Mouse (Mus musculus) hindbrain, embryonic 15.5 days (tissue): ENCODE data around the gene BC005624. TPM values are rescaled to one million over a fixed set of nuclear protein-coding genes. Genes with fewer than 3 reads are reported as not detected.

Experiments
- ATAC-seq: fragments of 200-750 bp; cut with Nextera tagmentation; 2 replicates; pipeline ENCODE4 v1.8.0; 2017; ENCODE audit warnings: low read depth, moderate number of reproducible peaks, moderate TSS enrichment; ENCODE audit not compliant: low FRiP score
- H3K27ac ChIP-seq: fragments of 300-500 bp; sonication (generic); replicated peaks from 2 replicates; pipeline ENCODE4 v1.5.1; 2015; ENCODE audit warnings: mild to moderate bottlenecking, inconsistent platforms
- H3K27me3 ChIP-seq: fragments of 300-500 bp; sonication (generic); 2 replicates; pipeline ENCODE4 v1.6.1; 2015; ENCODE audit warnings: control low read depth, inconsistent platforms
- H3K36me3 ChIP-seq: fragments of 300-500 bp; sonication (generic); 2 replicates; pipeline ENCODE4 v1.6.1; 2015; ENCODE audit warnings: control low read depth, inconsistent platforms
- H3K4me1 ChIP-seq: fragments of 300-500 bp; sonication (generic); replicated peaks from 2 replicates; pipeline ENCODE4 v1.6.1; 2015; ENCODE audit warnings: control low read depth, inconsistent platforms
- H3K4me2 ChIP-seq: fragments of 300-500 bp; sonication (generic); 2 replicates; pipeline ENCODE4 v1.6.1; 2015; ENCODE audit warnings: moderate library complexity, mild to moderate bottlenecking, inconsistent platforms
- H3K4me3 ChIP-seq: fragments of 300-500 bp; sonication (generic); 2 replicates; pipeline ENCODE4 v1.5.1; 2015; ENCODE audit warnings: mild to moderate bottlenecking, inconsistent platforms
- H3K9ac ChIP-seq: fragments of 300-500 bp; sonication (generic); 2 replicates; pipeline ENCODE4 v1.6.1; 2015; ENCODE audit warnings: inconsistent platforms
- H3K9me3 ChIP-seq: fragments of 300-500 bp; sonication (generic); 2 replicates; pipeline ENCODE4 v1.6.1; 2016; ENCODE audit warnings: control low read depth, inconsistent platforms
- WGBS: fragments of 180-500 bp; shearing (Covaris S2); methylation state at CpG from one replicate; pipeline ENCODE4 v1.1.7; 2015; 5-methylcytosine and 5-hydroxymethylcytosine counted together
- polyA plus RNA-seq: library from polyadenylated mRNA; unstranded; fragments of >200 nt; fragmentation: Nextera tagmentation; extraction: Ambion mirVana; gene quantifications from 2 replicates; pipeline ENCODE4 v1.2.1, GENCODE M21; 2015

Gene BC005624
- polyA plus RNA-seq, 1 experiment from 2014 or later, result 93.8 TPM

DNA sequence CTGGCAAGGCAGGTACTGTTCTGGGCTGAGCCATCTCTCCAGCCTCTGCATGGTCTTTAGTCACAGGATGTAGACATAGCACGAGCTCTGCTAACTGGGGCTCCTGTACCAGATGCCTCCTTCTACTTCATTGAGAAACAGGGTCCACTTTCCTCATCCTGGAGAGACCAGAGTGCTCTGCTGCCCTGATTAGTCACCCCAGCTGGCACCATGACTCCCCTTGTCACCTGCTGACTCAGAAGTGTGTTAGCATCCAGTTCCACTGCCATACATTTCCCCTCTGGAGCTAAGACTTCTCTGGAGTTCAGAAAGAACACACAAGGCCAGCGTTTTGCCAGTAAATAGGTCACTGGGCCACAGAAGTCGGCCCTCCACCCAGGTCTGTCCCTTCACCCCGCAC, 56.8 kb downstream of the BC005624 start:
- WGBS, result 87% methylated on average over 4 of the region's 4 CpGs
- H3K4me2 ChIP-seq, result no peak overlapping the region
- H3K4me3 ChIP-seq, result no peak overlapping the region
- no peak for ATAC-seq
- no peaks in the 10 kb centered on the region for H3K36me3 ChIP-seq
- no peaks in the 10 kb centered on the region for H3K9me3 ChIP-seq
- H3K27ac ChIP-seq, result no peak overlapping the region
- H3K4me1 ChIP-seq, result peaks cover 23% of the 10 kb centered on the region
- H3K9ac ChIP-seq, result no peak overlapping the region
- H3K27me3 ChIP-seq, result no peaks in the 10 kb centered on the region

- no peak overlapping the region for H3K9ac ChIP-seq
- no peak overlapping the region for H3K4me3 ChIP-seq
- ATAC-seq, result no peak
- H3K27me3 ChIP-seq, result no peaks in the 10 kb centered on the region
- no peaks in the 10 kb centered on the region for H3K36me3 ChIP-seq
- 77% methylated on average over 3 of the region's 3 CpGs for WGBS
- H3K27ac ChIP-seq, result no peak overlapping the region
- H3K9me3 ChIP-seq, result no peaks in the 10 kb centered on the region
- no peak overlapping the region for H3K4me2 ChIP-seq
- 0 out of 2 replicates have a peak, but pooled peaks cover 6% of the 10 kb centered on the region for H3K4me1 ChIP-seq
These were observed 58.9 kb downstream of the BC005624 start for GRCm38 (mm10) chr2:30923099-30923498.

Other genes starting within 250 kb of the BC005624 start
- 1.3 and 1.8 TPM in 2 replicates for gene 1700001O22Rik, start 178.5 kb downstream of the BC005624 start, polyA plus RNA-seq
- gene Ntmt1, start 174.4 kb downstream of the BC005624 start, polyA plus RNA-seq, result 99.8 and 110 TPM in 2 replicates
- gene Asb6, start 151.9 kb downstream of the BC005624 start, polyA plus RNA-seq, result 43.3 and 44.5 TPM in 2 replicates
- 1.9 and 2.4 TPM in 2 replicates for gene Prrx2, start 147.2 kb downstream of the BC005624 start, polyA plus RNA-seq
- gene Ptges, start 52.3 kb downstream of the BC005624 start, polyA plus RNA-seq, result 5.4 and 5.6 TPM in 2 replicates
- 18.8 and 19.6 TPM in 2 replicates for gene Tor1b, start 29.2 kb downstream of the BC005624 start, polyA plus RNA-seq
- gene Tor1a, start 14.3 kb downstream of the BC005624 start, polyA plus RNA-seq, result 90.0 and 91.0 TPM in 2 replicates
- 43.2 and 50.5 TPM in 2 replicates for gene Usp20, start 78 bp upstream of the BC005624 start, polyA plus RNA-seq
- 32.5 and 33.0 TPM in 2 replicates for gene Fnbp1, start 159.8 kb upstream of the BC005624 start, polyA plus RNA-seq
- 38.0 and 39.0 TPM in 2 replicates for gene Gpr107, start 170.1 kb upstream of the BC005624 start, polyA plus RNA-seq